Mouse (Mus musculus) layer of hippocampus, postnatal 36 days (tissue): ENCODE measurements around the gene Smg7. TPM values are rescaled to one million over a fixed set of nuclear protein-coding genes. Genes with fewer than 3 reads are reported as not detected.
A peak's percentile ranks its signal among the peaks of the same experiment; 100 is the strongest.

Experiments used
- DNase-seq, 2 experiments: peaks; one replicate each; pipeline ENCODE4 v3.0.0; 2022
- total RNA-seq, 2 experiments: library from RNA; stranded (reverse); gene quantifications; 2 replicates each; pipeline ENCODE4 v1.2.3; 2021

The Smg7 gene
- total RNA-seq, 2 experiments from 2014 or later: 89.9 to 104 TPM

DNA sequence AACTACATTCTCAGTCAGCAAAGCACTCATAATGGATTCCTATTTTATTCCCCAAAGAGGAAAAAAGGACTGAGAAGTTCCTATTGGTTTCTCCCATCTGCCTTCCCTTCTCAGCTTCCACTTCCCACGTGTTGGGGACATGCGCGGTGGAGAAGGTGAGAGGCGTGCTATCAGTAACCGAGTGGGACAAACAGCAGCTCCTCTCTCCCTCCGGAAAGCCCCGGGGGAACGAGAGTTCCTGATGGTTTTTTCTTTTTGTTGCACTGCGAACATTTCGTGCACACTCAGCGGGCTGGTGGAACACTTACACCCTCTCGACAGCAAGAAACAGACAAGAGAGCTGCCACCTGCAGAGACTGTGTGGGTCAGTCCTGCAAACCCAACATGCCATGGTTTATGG, 63.6 kb downstream of the Smg7 start:
- peak; percentile 65 to 67 for DNase-seq

DNA sequence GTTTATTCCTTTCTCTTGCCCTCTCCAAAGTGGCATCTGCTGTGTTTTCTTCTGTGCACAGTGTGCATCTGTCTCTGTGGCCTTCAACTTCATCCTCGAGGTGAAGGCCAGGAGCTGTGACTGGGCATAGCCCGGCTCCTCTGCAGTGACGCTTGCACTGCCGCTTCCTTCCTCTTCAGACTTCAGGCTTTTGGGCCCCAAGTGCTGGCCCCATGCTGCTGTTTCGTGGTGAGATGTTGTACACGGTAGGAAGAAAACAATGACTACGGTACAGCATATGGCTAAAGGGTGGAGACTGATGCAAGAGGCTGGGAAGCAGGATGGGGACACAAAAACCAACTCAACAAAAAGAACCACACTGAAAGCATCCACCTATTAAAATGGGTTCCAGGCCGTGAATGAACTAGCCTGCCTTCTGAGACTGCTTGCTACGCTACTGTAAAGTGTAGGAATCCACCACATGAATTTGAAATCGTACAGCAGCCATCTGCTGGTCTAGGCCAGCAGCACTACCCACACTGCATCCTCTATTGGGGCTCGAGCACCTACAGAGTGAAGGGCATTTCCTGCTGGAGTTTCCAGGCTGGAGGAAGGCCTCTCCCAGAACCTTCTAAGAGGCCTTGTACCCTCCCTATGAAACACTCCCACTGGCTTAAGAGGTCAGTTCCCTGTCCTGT, 64.3 kb downstream of the Smg7 start:
- no peak for DNase-seq

DNA sequence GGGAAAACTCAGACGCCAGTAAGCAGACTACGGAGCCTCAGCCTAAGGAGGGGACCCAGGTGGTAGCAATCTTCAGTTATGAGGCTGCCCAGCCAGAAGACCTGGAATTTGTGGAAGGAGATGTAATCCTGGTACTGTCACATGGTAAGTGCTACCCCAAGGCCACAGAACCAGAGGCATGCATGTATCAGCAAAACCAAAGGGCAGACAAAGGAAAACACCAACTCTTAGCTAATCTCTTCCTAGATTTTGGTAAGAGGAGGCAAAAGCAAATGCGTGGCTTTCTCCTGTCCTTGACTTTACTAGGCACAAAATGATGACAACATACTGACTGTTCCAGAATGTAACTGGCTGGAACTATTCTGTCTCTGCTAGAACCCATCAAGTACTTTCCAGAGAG, 67.4 kb downstream of the Smg7 start:
- no peak for DNase-seq

DNA sequence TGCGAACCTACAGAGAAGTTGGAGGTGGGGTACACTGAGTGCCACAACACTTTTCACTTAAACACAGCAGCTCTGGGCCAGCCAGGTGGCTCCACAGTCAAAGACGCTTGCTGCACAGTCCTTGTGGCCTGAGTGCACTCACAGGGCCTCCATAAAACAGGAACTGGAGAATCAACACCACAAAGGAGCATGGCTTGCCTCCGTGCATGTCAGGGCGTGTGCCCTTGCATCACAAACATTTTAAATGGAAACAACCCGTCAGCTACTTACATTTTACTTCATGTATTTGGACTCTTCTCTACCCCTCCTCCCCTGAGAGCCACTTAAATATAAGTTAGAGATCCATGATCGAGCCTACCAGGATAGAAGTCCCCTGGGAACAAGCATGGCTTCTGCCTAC, 70.1 kb downstream of the Smg7 start:
- DNase-seq: no peak

DNA sequence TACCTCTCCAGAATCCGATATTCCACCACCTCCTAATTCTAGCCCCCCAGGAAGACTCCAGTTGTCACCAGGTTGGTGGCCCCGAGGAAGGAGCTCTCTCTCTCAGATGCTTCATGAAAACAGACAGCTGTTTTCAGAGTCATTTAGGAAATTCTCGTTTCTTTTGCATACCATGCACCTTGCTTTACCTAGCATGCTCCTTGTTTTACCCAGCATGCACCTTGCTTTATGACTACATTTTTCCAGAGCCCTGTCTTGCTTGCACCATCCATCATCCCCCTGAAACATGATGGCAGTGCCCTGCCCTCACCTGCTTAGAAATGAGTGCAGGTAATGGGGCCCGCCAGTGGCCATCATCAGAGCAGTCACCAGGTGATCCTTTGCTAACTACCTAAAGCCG, 70.8 kb downstream of the Smg7 start:
- no peak for DNase-seq

DNA sequence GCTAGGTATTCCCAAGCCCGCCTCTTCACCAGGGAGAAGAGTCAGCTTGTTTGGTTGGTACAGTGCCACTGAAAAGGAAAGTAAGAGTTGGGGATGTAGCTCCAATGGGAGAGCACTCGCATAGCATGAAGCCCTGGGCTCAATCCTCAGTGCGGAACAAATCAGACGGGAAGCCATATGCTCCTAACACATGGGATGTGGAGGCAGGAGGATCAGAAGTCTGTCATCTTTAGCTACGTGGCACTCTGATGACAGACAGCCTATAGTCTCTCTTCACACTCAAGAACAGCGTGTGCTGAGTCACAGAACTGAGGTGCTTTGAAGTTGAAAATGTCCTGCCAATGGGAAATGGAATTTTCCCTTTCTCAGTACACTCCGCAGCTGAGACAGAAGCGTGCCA, 71.4 kb downstream of the Smg7 start:
- peak; percentile 79 to 80 for DNase-seq

DNA sequence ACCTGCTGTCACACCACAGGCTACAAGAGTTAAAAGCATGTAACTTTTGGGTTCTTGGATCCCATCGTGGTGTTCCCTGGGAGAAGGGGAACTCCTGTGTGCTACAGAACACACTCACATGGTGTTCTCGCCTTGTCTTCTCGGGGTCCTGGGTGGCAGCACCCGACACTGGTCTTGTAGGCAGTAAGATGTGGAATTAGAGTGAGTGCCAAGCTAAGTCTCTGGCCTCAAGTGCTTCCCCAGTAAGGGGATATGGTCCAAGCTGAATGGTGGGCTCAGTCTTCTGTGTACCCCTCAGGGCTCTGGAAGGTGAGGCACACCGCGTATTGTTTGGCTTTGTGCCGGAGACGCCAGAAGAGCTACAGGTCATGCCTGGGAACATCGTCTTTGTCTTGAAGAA, 72.4 kb downstream of the Smg7 start:
- no peak for DNase-seq

DNA sequence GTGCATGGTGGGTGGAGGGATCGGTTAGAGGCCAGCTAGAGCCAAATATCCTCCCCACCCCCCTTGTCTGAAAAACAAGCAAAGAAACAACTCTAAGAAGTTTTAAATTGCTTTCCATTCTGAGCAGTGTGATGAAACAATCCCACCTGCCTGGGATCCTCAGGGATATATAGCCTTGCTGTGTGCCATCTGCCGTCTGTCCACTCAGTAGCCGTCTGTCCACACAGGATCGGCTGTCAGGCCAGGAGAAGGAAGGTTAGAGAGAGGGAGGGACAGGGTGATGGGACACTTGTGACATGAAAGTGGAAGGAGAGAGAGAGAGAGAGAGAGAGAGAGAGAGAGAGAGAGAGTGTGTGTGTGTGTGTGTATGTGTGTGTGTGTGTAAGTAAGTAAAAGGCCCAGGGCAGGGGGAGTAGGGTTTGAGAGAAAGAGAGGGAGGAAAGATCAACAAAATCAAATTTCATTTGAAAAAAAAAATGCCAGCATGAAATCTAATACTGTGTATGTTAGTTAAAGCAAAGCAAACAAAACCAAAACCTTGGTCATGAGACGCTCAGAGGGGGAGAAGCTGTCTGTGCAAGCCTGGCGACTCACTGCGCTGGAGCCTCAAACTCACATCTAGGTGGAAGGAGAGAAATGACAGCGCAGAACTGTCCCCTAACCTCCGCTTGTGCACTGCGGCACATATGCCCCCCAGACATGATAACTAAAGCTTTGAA, 73.7 kb downstream of the Smg7 start:
- DNase-seq: no peak

DNA sequence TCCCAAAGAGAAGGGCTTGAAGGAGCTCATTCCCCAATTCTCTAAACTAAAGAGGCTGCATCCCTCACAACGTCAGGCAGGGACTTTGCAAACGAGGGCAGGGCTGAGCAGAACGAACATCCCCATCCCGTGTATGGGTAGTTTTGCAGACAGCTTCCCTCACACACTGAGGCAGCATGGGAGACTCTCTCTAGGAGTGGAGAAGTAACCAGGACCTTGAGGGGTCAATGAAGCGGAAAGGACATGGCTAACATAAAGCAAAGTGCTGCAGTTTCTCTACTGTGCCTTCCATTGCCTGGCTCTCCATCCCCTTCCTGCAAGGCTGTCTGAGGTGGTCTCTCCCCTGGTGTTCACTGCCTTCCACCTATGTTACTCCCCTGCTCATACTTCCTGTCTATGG, 74.3 kb downstream of the Smg7 start:
- no peak for DNase-seq

DNA sequence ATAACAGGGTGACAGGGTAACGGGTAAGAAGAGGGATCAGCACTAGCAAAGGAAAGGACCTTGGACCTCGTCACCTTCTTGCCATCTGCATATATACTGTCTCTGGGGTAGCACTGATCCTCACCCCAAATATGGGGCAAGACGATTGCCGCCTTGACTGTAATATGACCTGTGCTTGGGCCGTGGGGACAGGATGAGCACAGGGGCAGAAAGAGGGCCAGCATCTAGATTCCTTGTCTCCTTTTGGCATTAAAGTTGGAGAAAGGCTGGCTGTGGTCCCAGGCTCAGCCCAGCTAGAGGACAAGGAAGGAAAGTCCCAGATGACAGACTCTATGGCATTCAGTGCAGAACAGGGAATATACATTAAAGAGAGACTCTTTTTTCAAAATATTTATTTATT, 76.0 kb downstream of the Smg7 start:
- DNase-seq: no peak

DNA sequence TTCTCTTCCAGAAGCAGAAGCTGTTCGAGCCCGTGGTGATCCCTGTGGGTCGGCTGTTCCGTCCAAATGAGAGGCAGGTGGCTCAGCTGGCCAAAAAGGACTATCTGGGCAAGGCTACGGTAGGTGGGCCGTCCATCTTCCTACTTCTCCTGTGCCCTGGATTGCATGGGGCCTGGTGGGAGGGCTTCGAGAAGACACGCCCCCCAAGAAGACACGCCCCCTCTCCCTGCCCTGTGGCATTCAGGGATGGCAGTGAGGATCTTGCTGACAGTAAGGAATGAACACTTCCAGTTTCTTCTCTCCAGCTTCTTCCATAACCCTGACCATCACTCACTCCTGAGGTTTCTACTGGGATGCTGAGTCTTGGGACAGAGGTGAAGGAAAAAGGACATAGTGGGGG, 78.2 kb downstream of the Smg7 start:
- no peak for DNase-seq

DNA sequence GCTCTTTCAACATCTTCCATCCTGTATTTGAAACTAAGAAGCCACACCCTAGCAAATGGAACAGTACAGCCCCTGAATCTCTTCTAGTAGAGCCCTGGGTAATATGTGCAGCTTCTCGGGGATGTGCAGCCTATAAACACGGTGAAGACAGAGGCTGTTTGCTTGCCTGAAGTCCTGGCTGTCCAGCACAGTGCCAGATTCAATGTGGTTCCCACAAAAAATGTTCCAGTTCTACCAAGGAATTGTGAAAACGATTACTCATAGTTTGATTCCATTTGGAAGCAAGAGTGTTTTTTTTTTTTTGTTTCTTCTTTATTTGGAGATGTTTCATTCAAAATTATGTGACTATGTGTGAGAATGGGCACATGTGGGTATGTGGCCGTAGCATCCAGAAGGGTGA, 80.7 kb downstream of the Smg7 start:
- no peak for DNase-seq

DNA sequence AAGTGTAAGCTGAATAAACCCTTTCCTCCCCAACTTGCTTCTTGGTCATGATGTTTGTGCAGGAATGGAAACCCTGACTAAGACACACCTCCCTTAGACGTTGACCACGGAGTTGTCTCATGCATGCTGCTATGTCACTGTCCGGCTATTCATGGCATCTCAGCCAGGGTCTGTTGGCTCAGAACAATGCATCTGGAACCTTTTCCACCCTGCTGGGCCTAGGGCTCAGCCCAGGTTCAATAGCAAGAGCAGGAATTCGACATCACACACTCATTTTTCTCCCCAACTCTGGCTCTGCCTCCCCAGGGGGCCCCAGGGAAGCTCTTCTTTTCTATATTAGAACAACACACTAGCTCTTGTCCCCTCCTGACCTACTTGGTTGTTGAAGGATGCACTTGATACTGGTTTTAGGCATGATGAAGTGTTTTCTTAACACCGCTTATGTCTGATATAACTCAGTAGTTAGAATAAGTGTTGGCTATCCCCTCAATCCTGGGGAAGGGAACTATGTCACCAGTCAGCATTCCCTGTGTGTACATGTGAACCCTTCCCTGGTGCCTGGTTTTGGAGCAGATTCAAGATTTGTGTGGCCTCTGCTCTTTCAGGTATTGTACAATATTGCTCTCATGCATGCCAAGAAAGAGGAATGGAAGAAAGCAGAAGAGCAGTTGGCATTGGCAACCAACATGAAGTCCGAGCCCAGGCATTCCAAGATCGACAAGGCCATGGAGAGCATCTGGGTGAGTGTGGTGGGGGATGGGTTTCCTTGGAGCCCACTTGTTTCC, 81.3 kb downstream of the Smg7 start:
- DNase-seq: no peak

DNA sequence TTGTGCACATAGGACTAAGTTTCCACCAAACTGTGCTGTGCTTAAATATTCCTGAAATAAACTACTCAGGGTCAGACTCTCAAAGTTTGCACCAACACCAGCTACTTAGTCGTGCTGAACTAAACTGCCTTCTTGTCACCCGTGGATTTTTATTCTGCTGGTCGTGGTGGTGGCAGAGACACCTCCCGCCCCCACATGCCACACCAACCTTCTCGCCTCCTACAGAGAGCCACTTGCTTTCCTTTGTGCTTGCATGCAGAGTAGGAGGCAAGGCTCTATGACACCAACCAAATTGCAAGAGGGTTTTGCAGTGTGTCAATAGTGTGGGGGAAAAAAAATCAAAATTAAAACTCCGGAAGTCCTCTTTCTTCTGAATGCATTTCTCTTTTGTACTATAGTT, 82.9 kb downstream of the Smg7 start:
- DNase-seq: no peak

DNA sequence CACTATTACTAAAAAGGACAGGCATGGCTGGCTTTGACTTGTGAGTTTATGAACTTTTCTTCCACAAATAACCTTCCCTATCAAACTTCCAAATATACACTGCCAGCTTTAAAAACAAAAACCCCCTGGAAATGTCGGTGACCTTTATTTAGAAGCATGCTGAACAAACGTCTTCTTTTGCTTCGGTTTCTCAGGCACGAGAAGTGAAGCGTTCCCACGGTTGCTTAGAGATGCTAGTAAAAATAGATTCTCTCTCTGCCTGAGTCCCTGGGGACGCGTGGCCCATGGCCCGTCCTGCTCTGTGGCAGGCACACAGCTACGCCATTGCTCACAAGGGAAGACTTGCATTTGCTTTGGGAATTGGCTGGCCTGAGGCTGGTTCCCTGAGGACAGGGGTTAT, 84.7 kb downstream of the Smg7 start:
- no peak for DNase-seq

DNA sequence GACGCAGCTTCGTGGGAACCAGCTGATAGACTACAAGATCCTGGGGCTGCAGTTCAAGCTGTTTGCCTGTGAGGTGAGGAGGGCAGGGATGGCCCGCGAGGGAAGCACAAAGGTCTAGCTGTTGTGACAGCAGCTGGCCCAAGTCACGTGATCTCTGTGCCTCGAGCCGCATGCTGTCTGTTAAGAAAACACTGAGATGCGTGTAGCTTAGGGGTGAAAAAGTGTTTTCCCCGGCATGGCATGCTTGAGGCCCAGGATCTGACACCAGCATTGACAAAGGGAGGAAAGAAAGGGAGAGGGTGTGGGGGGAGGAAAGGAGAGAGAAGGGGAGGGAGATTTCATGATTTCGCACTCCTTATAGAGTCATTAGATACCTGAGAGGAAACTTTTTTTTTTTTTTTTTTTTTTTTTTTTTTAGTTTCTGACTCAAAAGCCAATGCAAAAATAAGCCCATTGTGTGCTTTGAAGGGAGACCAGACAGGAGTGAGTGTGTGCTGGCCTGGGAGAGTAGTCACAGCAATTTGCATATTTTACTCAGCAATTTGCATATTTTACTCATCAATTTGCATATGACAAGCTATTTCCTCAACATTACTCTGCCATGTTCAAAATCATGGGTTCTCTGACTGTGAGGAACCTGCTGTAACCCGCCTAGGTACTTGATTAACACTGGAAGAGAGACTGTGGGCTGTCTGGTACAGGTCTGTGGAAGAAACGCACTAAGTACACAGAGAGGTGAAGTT, 85.2 kb downstream of the Smg7 start:
- DNase-seq: no peak

DNA sequence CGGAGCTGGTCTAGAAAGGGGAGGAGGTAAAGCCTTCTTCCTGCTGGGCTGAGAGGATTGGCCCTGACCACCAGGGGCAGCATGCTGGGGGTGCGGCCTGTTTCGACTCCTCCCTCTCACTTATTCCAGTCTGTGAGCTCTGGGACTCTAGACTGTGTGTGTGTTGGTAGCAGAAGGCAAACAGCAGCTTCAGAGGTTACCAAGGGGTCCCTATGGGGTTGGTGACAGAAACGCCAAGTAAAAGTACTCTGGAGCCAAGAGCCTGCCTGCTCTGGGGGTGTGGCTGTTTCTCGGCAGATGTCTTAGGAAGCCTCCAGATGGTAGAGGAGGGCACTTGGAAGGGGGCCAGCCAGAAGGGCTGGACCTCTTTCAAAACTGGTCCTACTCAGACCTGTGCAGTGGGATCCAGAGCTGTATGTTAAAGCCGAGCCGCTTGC, 87.2 kb downstream of the Smg7 start:
- DNase-seq: no peak

DNA sequence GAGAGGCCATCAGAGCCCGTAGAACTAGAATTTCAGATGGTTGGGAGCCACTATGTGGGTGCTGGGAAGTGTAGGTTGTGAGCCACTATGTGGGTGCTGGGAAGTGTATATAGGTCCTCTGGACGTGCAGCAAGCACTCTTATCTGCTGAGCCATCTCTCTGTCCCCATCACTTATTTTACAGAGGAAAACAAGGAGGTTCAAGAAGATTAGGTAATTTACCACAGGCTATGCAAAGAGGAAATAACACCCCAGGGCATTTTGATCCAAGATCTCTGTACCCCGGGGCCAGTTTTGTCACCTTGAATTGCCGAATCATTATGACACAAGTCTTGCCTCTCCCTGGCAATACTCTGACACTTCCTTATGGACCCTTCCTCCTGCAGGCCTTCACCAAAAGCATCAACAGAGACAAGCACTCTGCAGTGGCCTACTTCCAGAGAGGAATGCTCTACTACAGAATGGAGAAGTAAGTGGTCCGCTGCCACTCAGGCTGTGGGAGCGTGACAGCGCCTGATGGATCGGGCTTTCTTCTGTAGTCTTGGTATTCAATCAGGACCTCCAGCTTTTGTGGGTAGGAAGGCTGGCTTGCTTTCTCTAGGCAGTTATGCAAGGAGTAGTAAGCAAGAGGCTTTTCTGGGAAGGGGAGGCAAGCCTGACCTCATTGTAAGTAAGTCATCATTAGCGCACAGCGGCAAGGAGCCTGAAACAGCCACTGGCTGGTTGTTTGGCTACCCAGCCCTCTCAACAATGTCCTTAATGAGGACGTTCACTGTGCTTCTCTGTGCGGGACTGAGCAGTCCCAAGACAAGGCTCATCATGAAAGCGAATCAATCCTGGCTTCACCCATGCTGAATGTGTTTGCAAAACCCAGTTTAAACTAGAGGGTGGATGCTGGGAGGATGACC, 91.7 kb downstream of the Smg7 start:
- DNase-seq: no peak

DNA sequence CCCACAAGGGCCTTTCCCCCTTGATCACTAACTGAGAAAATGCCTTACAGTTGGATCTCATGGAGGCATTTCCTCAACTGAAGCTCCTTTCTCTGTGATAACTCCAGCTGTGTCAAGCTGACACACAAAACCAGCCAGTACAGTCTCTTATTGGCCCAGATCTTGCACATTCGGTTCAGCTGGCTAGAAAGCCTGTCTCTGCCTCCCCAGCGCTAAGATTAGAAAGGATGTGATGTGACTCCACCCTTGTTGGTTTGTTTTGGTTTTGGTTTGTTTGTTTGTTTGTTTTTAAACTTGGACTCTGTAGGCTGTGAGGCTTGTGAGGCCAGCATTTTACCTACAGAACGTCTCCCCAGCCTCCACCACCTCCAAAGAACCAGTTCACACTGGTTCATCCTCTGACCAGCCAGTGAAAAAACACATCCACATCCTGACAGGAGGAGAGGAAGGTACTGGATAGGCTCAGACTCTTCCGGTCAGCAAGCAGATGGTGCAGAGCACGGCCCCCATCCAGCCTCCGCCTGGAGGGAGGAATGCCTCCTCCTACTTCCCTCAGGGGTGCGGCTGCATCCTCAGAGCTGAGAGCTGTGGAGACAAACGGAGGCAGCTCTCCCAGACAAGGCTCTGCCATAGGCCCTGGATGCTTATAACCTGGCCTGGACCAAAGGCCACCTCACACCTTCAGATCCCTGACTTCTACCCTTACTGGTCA, 92.7 kb downstream of the Smg7 start:
- DNase-seq: no peak

DNA sequence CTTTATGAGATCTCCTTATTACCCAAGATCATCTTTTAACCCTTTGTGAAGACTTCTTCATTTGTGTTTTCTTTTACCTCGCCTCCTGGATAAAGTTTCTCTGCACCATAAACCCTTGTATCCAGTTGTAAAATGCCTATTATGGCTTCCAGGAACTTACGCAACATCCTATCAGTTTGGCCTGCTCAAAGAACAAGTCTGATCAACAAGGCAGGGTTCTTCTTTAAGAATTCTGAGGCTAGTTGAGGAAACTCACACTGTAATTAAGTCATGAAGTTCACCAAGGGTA, 94.1 kb downstream of the Smg7 start:
- no peak for DNase-seq

DNA sequence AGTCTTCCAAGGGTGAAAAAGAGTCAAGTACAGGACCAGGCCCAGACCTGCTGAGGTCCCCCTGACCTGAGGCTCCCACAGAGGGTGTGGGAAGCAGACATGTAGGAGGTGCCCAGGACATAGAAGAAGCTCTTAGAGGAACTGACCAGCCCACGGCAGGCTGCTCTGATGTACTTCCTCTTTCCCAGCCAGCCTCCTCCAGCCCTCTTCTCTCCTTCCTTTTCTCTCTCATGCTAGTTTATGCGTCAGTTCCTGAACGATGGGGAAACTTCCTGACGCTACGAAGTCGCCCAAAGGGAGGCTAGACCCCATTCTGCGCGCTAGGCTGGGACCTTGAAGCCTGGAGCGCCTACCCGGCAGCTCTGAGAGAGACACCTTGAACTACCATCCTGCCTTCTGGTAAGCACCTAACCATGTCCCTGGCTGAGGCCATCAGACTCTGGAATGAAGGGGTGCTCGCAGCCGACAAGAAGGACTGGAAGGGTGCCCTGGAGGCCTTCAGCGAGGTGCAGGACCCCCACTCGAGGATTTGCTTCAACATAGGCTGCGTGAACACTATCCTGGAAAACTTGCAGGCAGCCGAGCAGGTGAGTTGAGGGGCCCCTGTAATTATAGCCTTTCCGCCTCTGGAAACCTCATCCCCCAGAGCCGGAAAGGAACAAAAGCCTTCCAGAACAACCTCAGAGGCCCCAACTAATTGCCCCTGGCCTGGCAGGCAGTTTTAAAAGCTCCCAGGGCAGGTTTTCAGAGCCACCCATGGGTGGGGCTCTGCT, 94.6 kb downstream of the Smg7 start:
- no peak for DNase-seq
